Mouse (Mus musculus) megakaryocyte, embryonic 14.5 days (primary cell): ENCODE data around the gene Icam1.

Source experiments
- FLI1 ChIP-seq: IDR thresholded peaks from 2 replicates; pipeline ENCODE4 v1.6.1; 2012; ENCODE audit warnings: low read length, inconsistent platforms, mixed read lengths
- GATA1 ChIP-seq: IDR thresholded peaks from 3 replicates; pipeline ENCODE4 v1.6.1; 2012; ENCODE audit warnings: mixed read lengths, low read length, inconsistent platforms, borderline replicate concordance

GRCm38 (mm10) chr9:21021363-21021762, 5.6 kb downstream of the Icam1 start:
- TF ChIP-seq GATA1 (no peak), FLI1 (no peak)
